Comparison of ENCODE assay signal across 7 mouse cellular contexts in the genomic region with DNA sequence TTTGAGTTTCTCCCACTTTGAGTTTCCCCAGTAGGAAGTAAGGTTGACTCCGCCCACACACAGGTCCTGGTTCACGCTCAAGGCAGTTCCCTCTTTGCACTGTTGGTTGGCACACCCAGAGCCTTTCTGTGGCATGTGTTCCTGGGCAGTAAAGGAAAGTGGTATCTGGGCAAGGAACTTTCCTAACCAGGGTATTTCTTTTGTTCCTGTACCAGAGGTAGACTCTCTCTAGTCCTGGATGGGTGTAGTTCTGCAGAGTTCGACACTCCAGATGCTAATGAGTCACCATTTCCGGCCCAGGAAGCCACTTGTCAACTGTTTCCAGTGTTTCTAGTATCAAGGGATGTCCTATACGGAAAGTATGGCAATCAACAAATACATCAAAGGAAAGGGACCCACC. TPM values are rescaled to one million over a fixed set of nuclear protein-coding genes. Genes with fewer than 3 reads are reported as not detected.
DNase-seq lines count a peak whose midpoint lies in the region; ATAC-seq and TF ChIP-seq lines count a peak whose summit lies in the region.

No protein-coding gene starts in this region.

- intact Hi-C loops in heart, postnatal 10 days (cut with DNase I): loop anchor here (2.0 kb wide), 1 partner anchor 55 kb away; no protein-coding TSS in a partner anchor

- ATAC-seq in neural tube, embryonic 13.5 days (ENCODE audit: low read depth): no peak

- TF ChIP-seq EP300 in MEL (IDR thresholded peaks at IDR 0.05; ENCODE audit: low read depth in 1 of 2, low read length in 2 of 2): peak; percentile 14 to 55; a peak in 3 of 4 replicates

- WGBS in neural tube, embryonic 13.5 days: 75% methylated on average over 5 of the region's 5 CpGs

- peaks cover 11 to 42% of the 10 kb centered on the region in 2 experiments for H3K4me1 ChIP-seq in MEL (ENCODE audit: control insufficient read depth in 1 of 2, insufficient read depth in 2 of 2, low read length in 2 of 2)
- H3K4me1 ChIP-seq in neural tube, embryonic 13.5 days (replicated peaks): peaks cover 29% of the 10 kb centered on the region

- H3K27me3 ChIP-seq in MEL (ENCODE audit: control insufficient read depth in 1 of 2, insufficient read depth in 2 of 2, low read length in 2 of 2): no peaks in the 10 kb centered on the region
- no peaks in the 10 kb centered on the region; the same call in 1 of the 2 replicates for H3K27me3 ChIP-seq in neural tube, embryonic 13.5 days

- no peak for TF ChIP-seq CTCF in MEL (IDR thresholded peaks at IDR 0.05 in 2 of 3, conservative IDR thresholded peaks at IDR 0.05 in 1 of 3; ENCODE audit: control insufficient read depth in 1 of 3, insufficient read depth in 1 of 3, low read depth in 2 of 3, low read length in 3 of 3, poor library complexity in 1 of 3, severe bottlenecking in 1 of 3)

- TF ChIP-seq RAD21 in MEL (IDR thresholded peaks at IDR 0.05; ENCODE audit: low read depth, low read length): no peak

- no peak for TF ChIP-seq POLR2A in MEL (IDR thresholded peaks at IDR 0.05; ENCODE audit: control insufficient read depth in 1 of 2, insufficient read depth in 1 of 2, low read depth in 1 of 2, low read length in 2 of 2, poor library complexity in 1 of 2)

- no peaks in the 10 kb centered on the region for H3K79me2 ChIP-seq in MEL (ENCODE audit: control insufficient read depth, insufficient read depth, low read length, poor library complexity)

- H3K36me3 ChIP-seq in MEL (ENCODE audit: control insufficient read depth in 1 of 2, insufficient read depth in 2 of 2, low read length in 2 of 2): peaks cover 0 to 34% of the 10 kb centered on the region in 2 experiments; a peak in 2 of 4 replicates
- no peaks in the 10 kb centered on the region for H3K36me3 ChIP-seq in neural tube, embryonic 13.5 days

- peak overlapping the region; percentile 35 for H3K4me2 ChIP-seq in neural tube, embryonic 13.5 days

- peak overlapping the region; percentile 18; the same call in 1 of the 2 replicates for H3K27ac ChIP-seq in MEL (ENCODE audit: control insufficient read depth, low read depth, low read length)
- H3K27ac ChIP-seq in neural tube, embryonic 13.5 days (replicated peaks): no peak overlapping the region

- H3K4me3 ChIP-seq in MEL (ENCODE audit: control insufficient read depth in 1 of 2, insufficient read depth in 1 of 2, low read depth in 2 of 2, low read length in 2 of 2): peak overlapping the region; percentile 26 to 47
- H3K4me3 ChIP-seq in neural tube, embryonic 13.5 days: peak overlapping the region; percentile 10

- DNase-seq in 416B (ENCODE audit: low read depth) (peak; percentile 92), MEL (ENCODE audit: low read depth, low spot score) (peak; percentile 79)
- DNase-seq in heart, postnatal 10 days: peak; percentile 43 to 49
- peak; percentile 47 to 70 for DNase-seq in kidney, postnatal 36 days
- DNase-seq in frontal cortex, postnatal 10 days (ENCODE audit: low spot score in 2 of 2): no peak
- no peak for DNase-seq in frontal cortex, postnatal 14 days (ENCODE audit: low spot score in 2 of 2)

- no peaks in the 10 kb centered on the region for H3K9me3 ChIP-seq in MEL (replicated peaks; ENCODE audit: insufficient read depth, low read length)
- no peaks in the 10 kb centered on the region for H3K9me3 ChIP-seq in neural tube, embryonic 13.5 days

- H3K9ac ChIP-seq in MEL (ENCODE audit: control insufficient read depth, low read depth, low read length, poor library complexity, severe bottlenecking): peak overlapping the region; percentile 5; the same call in 1 of the 2 replicates
- H3K9ac ChIP-seq in neural tube, embryonic 13.5 days: no peak overlapping the region

TF ChIP-seq in MEL, 35 proteins besides CTCF, POLR2A, EP300 and RAD21:
- TF ChIP-seq GABPA (IDR thresholded peaks at IDR 0.05; ENCODE audit: low read depth, low read length): no peak
- TF ChIP-seq MYC (IDR thresholded peaks at IDR 0.05; ENCODE audit: low read depth, low read length): peak; percentile 32; the same call in 1 of the 2 replicates
- TF ChIP-seq JUND (IDR thresholded peaks at IDR 0.05; ENCODE audit: low read depth, low read length): peak; percentile 77; the same call in 1 of the 2 replicates
- no peak for TF ChIP-seq MYB (IDR thresholded peaks at IDR 0.05; ENCODE audit: low read depth, low read length)
- no peak for TF ChIP-seq MAZ (IDR thresholded peaks at IDR 0.05; ENCODE audit: low read depth, low read length)
- no peak for TF ChIP-seq ZC3H11A (IDR thresholded peaks at IDR 0.05; ENCODE audit: low read depth, low read length)
- no peak for TF ChIP-seq UBTF (IDR thresholded peaks at IDR 0.05; ENCODE audit: borderline replicate concordance, insufficient read depth, low read depth, low read length)
- no peak for TF ChIP-seq TAL1 (IDR thresholded peaks at IDR 0.05; ENCODE audit: low read length)
- TF ChIP-seq GATA1 (IDR thresholded peaks at IDR 0.05; ENCODE audit: low read depth, low read length): no peak
- TF ChIP-seq TBP (IDR thresholded peaks at IDR 0.05; ENCODE audit: low read depth, low read length): no peak; the same call in 1 of the 2 replicates
- TF ChIP-seq ZNF384 (IDR thresholded peaks at IDR 0.05; ENCODE audit: low read depth, low read length): no peak
- TF ChIP-seq TCF12 (IDR thresholded peaks at IDR 0.05; ENCODE audit: low read depth, low read length): no peak
- TF ChIP-seq ZMIZ1 (IDR thresholded peaks at IDR 0.05; ENCODE audit: low read depth, low read length): no peak
- no peak for TF ChIP-seq E2F4 (IDR thresholded peaks at IDR 0.05; ENCODE audit: borderline replicate concordance, low read depth, low read length)
- 0 out of 2 replicates have a peak, but pooled peaks have one; percentile 7 for TF ChIP-seq ETS1 (IDR thresholded peaks at IDR 0.05; ENCODE audit: low read depth, low read length)
- no peak for TF ChIP-seq ELF1 (IDR thresholded peaks at IDR 0.05; ENCODE audit: low read depth, low read length)
- TF ChIP-seq MAX (IDR thresholded peaks at IDR 0.05; ENCODE audit: low read length): no peak
- no peak for TF ChIP-seq RCOR1 (IDR thresholded peaks at IDR 0.05; ENCODE audit: low read depth, low read length)
TF ChIP-seq in MEL: peak in this region for 3.

RNA-seq across cellular contexts. Expression of a gene that starts 1.9 kb away (rescaled TPM):
- total RNA-seq in MEL (2012; rRNA removed): 3.1 and 5.9 TPM in 2 replicates
- 1 to 10 TPM in 1 of 2 experiments, not detected in 1; 5.5 TPM for polyA plus RNA-seq in MEL (2012; ENCODE audit: insufficient read depth in 1 of 2, insufficient read length in 2 of 2, low read depth in 1 of 2, low replicate concordance in 2 of 2, missing spikeins in 1 of 2)
- total RNA-seq in heart, postnatal 10 days (2021): 1 to 10 TPM; 8.2 to 9.4 TPM
- polyA plus RNA-seq in neural tube, embryonic 13.5 days (2015; fragmentation: Nextera tagmentation; extraction: Ambion mirVana): 9.6 and 10.2 TPM in 2 replicates

RNA-seq across cellular contexts. Expression of a gene that starts 25.0 kb away (rescaled TPM):
- not detected in 2 replicates for total RNA-seq in MEL (2012; rRNA removed)
- polyA plus RNA-seq in MEL (2012; ENCODE audit: insufficient read depth in 1 of 2, insufficient read length in 2 of 2, low read depth in 1 of 2, low replicate concordance in 2 of 2, missing spikeins in 1 of 2): not detected
- total RNA-seq in heart, postnatal 10 days (2021): under 1 TPM; 0.26 to 0.27 TPM
- 0.39 and 0.52 TPM in 2 replicates for polyA plus RNA-seq in neural tube, embryonic 13.5 days (2015; fragmentation: Nextera tagmentation; extraction: Ambion mirVana)

RNA-seq across cellular contexts. Expression of a gene that starts 32.6 kb away (rescaled TPM):
- total RNA-seq in MEL (2012; rRNA removed): not detected in 2 replicates
- polyA plus RNA-seq in MEL (2012; ENCODE audit: insufficient read depth in 1 of 2, insufficient read length in 2 of 2, low read depth in 1 of 2, low replicate concordance in 2 of 2, missing spikeins in 1 of 2): not detected
- 1 to 10 TPM; 1.5 to 2.1 TPM for total RNA-seq in heart, postnatal 10 days (2021)
- polyA plus RNA-seq in neural tube, embryonic 13.5 days (2015; fragmentation: Nextera tagmentation; extraction: Ambion mirVana): 30.2 and 34.5 TPM in 2 replicates

RNA-seq across cellular contexts. Expression of a gene that starts 57.4 kb away (rescaled TPM):
- 32.1 and 40.0 TPM in 2 replicates for total RNA-seq in MEL (2012; rRNA removed)
- polyA plus RNA-seq in MEL (2012; ENCODE audit: insufficient read depth in 1 of 2, insufficient read length in 2 of 2, low read depth in 1 of 2, low replicate concordance in 2 of 2, missing spikeins in 1 of 2): 10 to 100 TPM in 1 of 2 experiments, not detected in 1; 24.3 TPM
- total RNA-seq in heart, postnatal 10 days (2021): 10 to 100 TPM; 18.4 to 24.4 TPM
- 46.9 and 58.4 TPM in 2 replicates for polyA plus RNA-seq in neural tube, embryonic 13.5 days (2015; fragmentation: Nextera tagmentation; extraction: Ambion mirVana)

Comparison
In these comparisons a context has a peak if more than half of its experiments do, and no peak if none do; other contexts are left out.
1. DNase-seq: peak in 416B (single experiment), MEL (single experiment), heart, postnatal 10 days (2 of 2) and kidney, postnatal 36 days (2 of 2); none in frontal cortex, postnatal 10 days (0 of 2) and frontal cortex, postnatal 14 days (0 of 2).